Mouse (Mus musculus) hindbrain, embryonic 13.5 days (tissue): ENCODE measurements around the gene Eda2r. TPM values are rescaled to one million over a fixed set of nuclear protein-coding genes. Genes with fewer than 3 reads are reported as not detected.

Experiments used
- ATAC-seq: fragments of 200-750 bp; cut with Nextera tagmentation; 2 replicates; pipeline ENCODE4 v1.8.0; 2017; ENCODE audit warnings: moderate TSS enrichment; ENCODE audit not compliant: low FRiP score
- H3K27ac ChIP-seq: fragments of 300-500 bp; sonication (generic); 2 replicates; pipeline ENCODE4 v1.5.1; 2015; ENCODE audit warnings: inconsistent platforms, mild to moderate bottlenecking, moderate library complexity
- H3K27me3 ChIP-seq: fragments of 300-500 bp; sonication (generic); 2 replicates; pipeline ENCODE4 v1.6.1; 2015; ENCODE audit warnings: mild to moderate bottlenecking, inconsistent platforms
- H3K36me3 ChIP-seq: fragments of 300-500 bp; sonication (generic); 2 replicates; pipeline ENCODE4 v1.6.1; 2015; ENCODE audit warnings: mild to moderate bottlenecking, inconsistent platforms
- H3K4me1 ChIP-seq: fragments of 300-500 bp; sonication (generic); replicated peaks from 2 replicates; pipeline ENCODE4 v1.6.1; 2015; ENCODE audit warnings: inconsistent platforms
- H3K4me2 ChIP-seq: fragments of 300-500 bp; sonication (generic); 2 replicates; pipeline ENCODE4 v1.6.1; 2015; ENCODE audit warnings: inconsistent platforms, mild to moderate bottlenecking, moderate library complexity
- H3K4me3 ChIP-seq: fragments of 300-500 bp; sonication (generic); 2 replicates; pipeline ENCODE4 v1.5.1; 2015; ENCODE audit warnings: mild to moderate bottlenecking, inconsistent platforms
- H3K9ac ChIP-seq: fragments of 300-500 bp; sonication (generic); 2 replicates; pipeline ENCODE4 v1.6.1; 2015; ENCODE audit warnings: mild to moderate bottlenecking, inconsistent platforms
- H3K9me3 ChIP-seq: fragments of 300-500 bp; sonication (generic); 2 replicates; pipeline ENCODE4 v1.6.1; 2016; ENCODE audit warnings: inconsistent platforms
- WGBS: fragments of 180-500 bp; shearing (Covaris S2); methylation state at CpG from one replicate; pipeline ENCODE4 v1.1.7; 2015; 5-methylcytosine and 5-hydroxymethylcytosine counted together
- polyA plus RNA-seq: library from polyadenylated mRNA; unstranded; fragments of >200 nt; fragmentation: Nextera tagmentation; extraction: Ambion mirVana; gene quantifications from 2 replicates; pipeline ENCODE4 v1.2.1, GENCODE M21; 2015

Eda2r gene
- 0.49 and 0.65 TPM in 2 replicates for polyA plus RNA-seq

GRCm38 (mm10) chrX:97377065-97377421, at the start of gene Eda2r:
Gene Eda2r, minus strand, starts transcription at chrX:97377216.
- peak; percentile 97 for ATAC-seq
- no peak within 1 kb of the TSS for H3K27ac ChIP-seq
- WGBS: 12% methylated on average over 8 of the region's 8 CpGs

DNA sequence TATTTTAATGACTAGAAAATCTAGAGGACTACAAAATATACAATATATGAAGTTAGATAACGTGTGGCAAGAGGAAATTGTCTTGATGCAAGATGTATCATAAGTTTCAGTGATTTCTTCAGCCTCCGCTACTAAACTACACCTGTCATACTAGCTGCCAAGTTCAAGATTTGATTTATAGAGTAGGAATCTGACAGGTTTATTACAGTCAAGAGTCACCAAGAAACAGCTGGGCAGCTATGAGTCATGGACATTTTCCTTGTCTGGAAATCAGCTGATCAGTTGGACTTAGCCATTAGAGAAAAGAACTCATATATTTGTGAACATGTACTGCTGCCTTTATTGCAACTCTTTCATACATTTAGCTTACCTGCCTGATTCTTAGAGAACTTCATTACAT, 20.9 kb upstream of the Eda2r start:
- Histone ChIP-seq H3K9me3 (no peaks in the 10 kb centered on the region), H3K4me2 (no peak overlapping the region), H3K4me1 (no peaks in the 10 kb centered on the region), H3K36me3 (no peaks in the 10 kb centered on the region), H3K27me3 (no peaks in the 10 kb centered on the region), H3K27ac (no peak overlapping the region), H3K4me3 (no peak overlapping the region), H3K9ac (no peak overlapping the region)
- 81% methylated on average over 2 of the region's 2 CpGs for WGBS
- no peak for ATAC-seq

More at GRCm38 (mm10) chrX:97377065-97377421, at the start of gene Eda2r:
- Histone ChIP-seq H3K9me3 (no peaks in the 10 kb centered on the region), H3K4me2 (peak within 1 kb of the TSS; percentile 46), H3K9ac (peak within 1 kb of the TSS; percentile 54), H3K4me3 (peak within 1 kb of the TSS; percentile 28), H3K4me1 (0 out of 2 replicates have a peak, but pooled peaks cover 8% of the 10 kb centered on the region), H3K36me3 (no peaks in the 10 kb centered on the region), H3K27me3 (no peaks in the 10 kb centered on the region)

- Histone ChIP-seq H3K4me2 (no peak overlapping the region), H3K4me3 (no peak overlapping the region), H3K36me3 (no peaks in the 10 kb centered on the region), H3K4me1 (0 out of 2 replicates have a peak, but pooled peaks cover 8% of the 10 kb centered on the region), H3K9me3 (no peaks in the 10 kb centered on the region), H3K27ac (no peak overlapping the region), H3K9ac (no peak overlapping the region), H3K27me3 (no peaks in the 10 kb centered on the region)
- WGBS: 73% methylated on average over 1 of the region's 1 CpGs
- ATAC-seq: no peak
Measured at GRCm38 (mm10) chrX:97378076-97378475, 1.1 kb upstream of the Eda2r start.

GRCm38 (mm10) chrX:97376321-97377064, 523 bp downstream of the Eda2r start:
- Histone ChIP-seq H3K27ac (no peak overlapping the region), H3K36me3 (no peaks in the 10 kb centered on the region), H3K4me3 (peak overlapping the region; percentile 28), H3K4me2 (peak overlapping the region; percentile 46), H3K9me3 (no peaks in the 10 kb centered on the region), H3K9ac (peak overlapping the region; percentile 54), H3K27me3 (no peaks in the 10 kb centered on the region), H3K4me1 (0 out of 2 replicates have a peak, but pooled peaks cover 8% of the 10 kb centered on the region)
- 22% methylated on average over 15 of the region's 15 CpGs for WGBS
- ATAC-seq: peak; percentile 68

- H3K9me3 ChIP-seq: no peaks in the 10 kb centered on the region
- H3K4me2 ChIP-seq: no peak overlapping the region
- no peak for ATAC-seq
- no peak overlapping the region for H3K27ac ChIP-seq
- H3K4me3 ChIP-seq: no peak overlapping the region
- no peak overlapping the region for H3K9ac ChIP-seq
- WGBS: 69% methylated on average over 2 of the region's 2 CpGs
- H3K4me1 ChIP-seq: 0 out of 2 replicates have a peak, but pooled peaks cover 8% of the 10 kb centered on the region
- H3K27me3 ChIP-seq: no peaks in the 10 kb centered on the region
- H3K36me3 ChIP-seq: no peaks in the 10 kb centered on the region
Measured at GRCm38 (mm10) chrX:97372826-97373225, 4.2 kb downstream of the Eda2r start.

- no peak for ATAC-seq
Measured at GRCm38 (mm10) chrX:97369206-97369605, 7.8 kb downstream of the Eda2r start.

DNA sequence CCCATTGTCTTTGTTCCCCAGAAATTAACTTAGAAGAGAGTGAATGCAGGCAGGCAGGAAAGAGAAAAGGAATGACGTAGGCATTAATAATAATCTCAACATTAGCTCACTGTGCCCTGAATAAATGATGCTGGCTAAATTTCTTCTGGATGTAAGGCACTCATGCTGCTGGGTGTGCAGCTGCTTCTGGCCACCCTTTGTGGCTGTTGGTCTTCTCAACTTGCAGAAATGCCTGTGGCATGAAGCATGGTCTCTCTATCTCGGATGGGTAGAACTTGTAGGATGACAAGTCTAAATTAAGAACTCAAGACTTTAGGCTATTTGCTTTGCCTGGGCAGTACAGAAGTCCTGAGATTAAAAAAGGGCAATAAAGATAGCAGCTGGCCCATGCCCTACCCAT, 8.3 kb downstream of the Eda2r start:
- WGBS: 81% methylated on average over 2 of the region's 2 CpGs
- no peak overlapping the region for H3K9ac ChIP-seq
- H3K4me3 ChIP-seq: no peak overlapping the region
- ATAC-seq: no peak
- no peak overlapping the region for H3K4me2 ChIP-seq
- H3K36me3 ChIP-seq: no peaks in the 10 kb centered on the region
- H3K4me1 ChIP-seq: no peaks in the 10 kb centered on the region
- H3K9me3 ChIP-seq: no peaks in the 10 kb centered on the region
- no peak overlapping the region for H3K27ac ChIP-seq
- no peaks in the 10 kb centered on the region for H3K27me3 ChIP-seq

More at GRCm38 (mm10) chrX:97369206-97369605, 7.8 kb downstream of the Eda2r start:
- H3K9me3 ChIP-seq: no peaks in the 10 kb centered on the region
- H3K9ac ChIP-seq: no peak overlapping the region
- H3K27ac ChIP-seq: no peak overlapping the region
- WGBS: 70% methylated on average over 1 of the region's 1 CpGs
- no peaks in the 10 kb centered on the region for H3K27me3 ChIP-seq
- no peaks in the 10 kb centered on the region for H3K4me1 ChIP-seq
- H3K36me3 ChIP-seq: no peaks in the 10 kb centered on the region
- no peak overlapping the region for H3K4me2 ChIP-seq
- no peak overlapping the region for H3K4me3 ChIP-seq

- Histone ChIP-seq H3K4me3 (no peak overlapping the region), H3K9ac (no peak overlapping the region), H3K36me3 (no peaks in the 10 kb centered on the region), H3K9me3 (no peaks in the 10 kb centered on the region), H3K27ac (no peak overlapping the region), H3K4me2 (no peak overlapping the region), H3K4me1 (no peaks in the 10 kb centered on the region), H3K27me3 (no peaks in the 10 kb centered on the region)
- no peak for ATAC-seq
- WGBS: 40% methylated on average over 2 of the region's 2 CpGs
Measured at GRCm38 (mm10) chrX:97360919-97361318, 16.1 kb downstream of the Eda2r start.

DNA sequence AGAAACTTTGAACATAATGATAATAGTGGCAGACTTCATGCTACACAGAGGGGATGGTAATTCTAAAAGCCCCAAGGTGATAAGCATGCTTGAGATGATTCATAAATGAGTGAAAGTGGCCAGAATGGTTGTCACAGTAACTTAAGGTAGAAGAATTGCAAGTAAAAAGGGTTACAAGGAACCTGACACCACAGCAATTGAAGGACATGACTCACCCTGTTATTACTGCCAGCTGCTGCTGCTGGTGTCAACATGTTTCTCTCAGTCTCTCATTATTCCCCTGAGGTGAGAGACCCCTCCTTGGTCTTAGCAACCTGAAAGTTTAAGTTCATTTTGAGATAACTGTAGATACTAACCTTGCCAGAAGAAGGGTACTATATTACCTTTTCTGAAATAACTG, 49.1 kb downstream of the Eda2r start:
- Histone ChIP-seq H3K4me1 (no peaks in the 10 kb centered on the region), H3K9me3 (no peaks in the 10 kb centered on the region), H3K27ac (no peak overlapping the region), H3K27me3 (no peaks in the 10 kb centered on the region), H3K4me2 (no peak overlapping the region), H3K4me3 (no peak overlapping the region), H3K36me3 (no peaks in the 10 kb centered on the region), H3K9ac (no peak overlapping the region)
- no peak for ATAC-seq
